Mouse (Mus musculus): ENCODE data around the gene Slamf1. TPM values are rescaled to one million over a fixed set of nuclear protein-coding genes. Genes with fewer than 3 reads are reported as not detected.

Gene Slamf1
- under 1 TPM; 0.45 to 0.54 TPM for total RNA-seq (2021)
- long read RNA-seq, experiment 1, result 0 reads
- long read RNA-seq, experiment 2, result 0 reads

- DNase-seq, result no peak
Measured at GRCm38 (mm10) chr1:171766898-171767297, at the start of gene Slamf1. TSS of gene Slamf1 (plus strand) at chr1:171767127.

GRCm38 (mm10) chr1:171731195-171731594 is 35.7 kb upstream of the Slamf1 start:
- no peak for DNase-seq

GRCm38 (mm10) chr1:171734898-171735297 is 32.0 kb upstream of the Slamf1 start:
- no peak for DNase-seq

- no peak for DNase-seq
Measured at GRCm38 (mm10) chr1:171748127-171748969, 18.6 kb upstream of the Slamf1 start.

- DNase-seq, result no peak
Measured at GRCm38 (mm10) chr1:171761853-171762448, 5.0 kb upstream of the Slamf1 start.

GRCm38 (mm10) chr1:171770996-171771395 is 4.1 kb downstream of the Slamf1 start:
- no peak for DNase-seq

- no peak for DNase-seq
Measured at GRCm38 (mm10) chr1:171772121-171772735, 5.3 kb downstream of the Slamf1 start.

- no peak for DNase-seq
Measured at GRCm38 (mm10) chr1:171773232-171773989, 6.5 kb downstream of the Slamf1 start.

- DNase-seq, result no peak
Measured at GRCm38 (mm10) chr1:171774266-171774665, 7.3 kb downstream of the Slamf1 start.

GRCm38 (mm10) chr1:171774678-171775077 is 7.8 kb downstream of the Slamf1 start:
- no peak for DNase-seq

- no peak for DNase-seq
Measured at GRCm38 (mm10) chr1:171775781-171776180, 8.9 kb downstream of the Slamf1 start.

GRCm38 (mm10) chr1:171777026-171777425 is 10.1 kb downstream of the Slamf1 start:
- DNase-seq, result no peak

- DNase-seq, result no peak
Measured at GRCm38 (mm10) chr1:171782287-171782915, 15.5 kb downstream of the Slamf1 start.

- DNase-seq, result no peak
Measured at GRCm38 (mm10) chr1:171785871-171786270, 18.9 kb downstream of the Slamf1 start.

GRCm38 (mm10) chr1:171787281-171788015 is 20.5 kb downstream of the Slamf1 start:
- no peak for DNase-seq

- no peak for DNase-seq
Measured at GRCm38 (mm10) chr1:171788461-171789283, 21.7 kb downstream of the Slamf1 start.

GRCm38 (mm10) chr1:171789407-171789806 is 22.5 kb downstream of the Slamf1 start:
- no peak for DNase-seq

- no peak for DNase-seq
Measured at GRCm38 (mm10) chr1:171791491-171791890, 24.6 kb downstream of the Slamf1 start.

- no peak for DNase-seq
Measured at GRCm38 (mm10) chr1:171796185-171796584, 29.3 kb downstream of the Slamf1 start.

GRCm38 (mm10) chr1:171797840-171798239 is 30.9 kb downstream of the Slamf1 start:
- no peak for DNase-seq

All from adrenal gland, postnatal 10 days (tissue).